Mouse (Mus musculus) bone marrow, adult 2 months (tissue): ENCODE results near the gene Srsf12.

Experiments
- CTCF ChIP-seq: fragments of 200-500 bp; IDR thresholded peaks from 2 replicates; pipeline ENCODE4 v1.5.1; 2011; ENCODE audit warnings: low read length, control low read depth; ENCODE audit not compliant: control insufficient read depth, insufficient read depth
- POLR2A ChIP-seq: fragments of 200-500 bp; IDR thresholded peaks from 2 replicates; pipeline ENCODE4 v1.6.1; 2011; ENCODE audit warnings: low read depth, mild to moderate bottlenecking, control low read depth, low read length, borderline replicate concordance; ENCODE audit not compliant: control insufficient read depth

- TF ChIP-seq POLR2A (no peak), CTCF (no peak)
Measured at GRCm38 (mm10) chr4:33188781-33189734, 19.7 kb upstream of the Srsf12 start.
